Mouse (Mus musculus) liver, embryonic 15.5 days (tissue): ENCODE measurements around the gene Bsn. TPM values are rescaled to one million over a fixed set of nuclear protein-coding genes. Genes with fewer than 3 reads are reported as not detected.
A peak's percentile ranks its signal among the peaks of the same experiment; 100 is the strongest.

Source experiments
- ATAC-seq: fragments of 200-750 bp; cut with Nextera tagmentation; 2 replicates; pipeline ENCODE4 v1.8.0; 2017; ENCODE audit warnings: moderate number of reproducible peaks, mild to moderate bottlenecking, moderate library complexity; ENCODE audit not compliant: insufficient read depth
- H3K27ac ChIP-seq: fragments of 300-500 bp; sonication (generic); replicated peaks from 2 replicates; pipeline ENCODE4 v1.5.1; 2015; ENCODE audit warnings: mild to moderate bottlenecking, inconsistent platforms
- H3K27me3 ChIP-seq: fragments of 300-500 bp; sonication (generic); 2 replicates; pipeline ENCODE4 v1.6.1; 2015; ENCODE audit warnings: mild to moderate bottlenecking, inconsistent platforms
- H3K36me3 ChIP-seq: fragments of 300-500 bp; sonication (generic); replicated peaks from 2 replicates; pipeline ENCODE4 v1.6.1; 2015; ENCODE audit warnings: moderate library complexity, mild to moderate bottlenecking, inconsistent platforms
- H3K4me1 ChIP-seq: fragments of 300-500 bp; sonication (generic); replicated peaks from 2 replicates; pipeline ENCODE4 v1.6.1; 2015; ENCODE audit warnings: inconsistent platforms
- H3K4me2 ChIP-seq: fragments of 300-500 bp; sonication (generic); 2 replicates; pipeline ENCODE4 v1.6.1; 2015; ENCODE audit warnings: moderate library complexity, mild to moderate bottlenecking, inconsistent platforms
- H3K4me3 ChIP-seq: fragments of 300-500 bp; sonication (generic); replicated peaks from 2 replicates; pipeline ENCODE4 v1.5.1; 2015; ENCODE audit warnings: mild to moderate bottlenecking, inconsistent platforms
- H3K9ac ChIP-seq: fragments of 300-500 bp; sonication (generic); 2 replicates; pipeline ENCODE4 v1.6.1; 2015; ENCODE audit warnings: moderate library complexity, mild to moderate bottlenecking, inconsistent platforms
- H3K9me3 ChIP-seq: fragments of 300-500 bp; sonication (generic); replicated peaks from 2 replicates; pipeline ENCODE4 v1.6.1; 2016; ENCODE audit warnings: inconsistent platforms
- WGBS: fragments of 180-500 bp; shearing (Covaris S2); methylation state at CpG from one replicate; pipeline ENCODE4 v1.1.7; 2015; ENCODE audit warnings: mixed read lengths; ENCODE audit not compliant: insufficient replicate concordance; 5-methylcytosine and 5-hydroxymethylcytosine counted together
- polyA plus RNA-seq: library from polyadenylated mRNA; unstranded; fragments of >200 nt; fragmentation: Nextera tagmentation; extraction: Ambion mirVana; gene quantifications from 2 replicates; pipeline ENCODE4 v1.2.1, GENCODE M21; 2015

The Bsn gene
- polyA plus RNA-seq, 1 experiment from 2014 or later: 1.4 TPM

DNA sequence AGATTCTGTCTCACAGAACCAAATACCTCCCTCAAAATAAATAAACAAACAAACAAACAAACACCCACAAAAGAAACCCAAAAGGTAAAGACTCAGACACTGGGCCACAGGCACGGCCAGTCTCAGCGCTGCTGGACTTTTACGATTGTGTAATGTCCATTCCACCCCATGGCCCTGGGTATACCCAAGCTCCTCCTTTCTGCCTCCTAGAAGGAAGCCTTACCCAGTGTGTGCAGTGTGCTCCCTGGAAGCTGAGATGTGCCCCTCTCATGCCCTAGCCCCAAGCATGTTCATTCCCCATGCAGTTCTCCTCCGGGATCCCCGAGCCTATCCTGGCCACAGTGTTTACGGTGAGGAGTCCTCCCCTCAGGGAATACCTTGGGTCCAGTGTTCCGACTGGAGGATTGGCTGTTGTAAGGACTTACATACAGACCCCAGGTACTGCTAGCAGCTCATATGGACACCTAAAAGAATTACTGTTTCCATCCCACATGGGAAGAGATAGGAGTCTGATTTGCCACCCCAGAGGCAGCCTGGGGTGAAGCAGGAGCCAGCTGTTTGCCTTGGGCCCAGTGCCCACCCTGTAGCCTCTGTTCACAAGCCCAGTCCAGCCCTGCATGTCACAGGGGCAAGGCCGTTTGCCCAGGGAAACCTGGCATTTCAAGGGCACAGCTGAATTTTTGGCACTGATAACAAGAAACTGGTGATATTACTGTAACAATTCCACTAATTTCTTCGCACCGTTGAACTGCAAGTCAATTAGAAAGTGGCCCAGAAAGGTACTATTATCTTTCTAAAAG lies 68.8 kb downstream of the Bsn start:
- no peak overlapping the region for H3K27ac ChIP-seq
- H3K9me3 ChIP-seq: no peaks in the 10 kb centered on the region
- H3K27me3 ChIP-seq: 0 out of 2 replicates have a peak, but pooled peaks cover 5% of the 10 kb centered on the region
- 76% methylated on average over 10 of the region's 10 CpGs for WGBS
- ATAC-seq: no peak
- no peak overlapping the region for H3K4me3 ChIP-seq
- no peak overlapping the region for H3K9ac ChIP-seq
- H3K4me1 ChIP-seq: peaks cover 18% of the 10 kb centered on the region
- no peak overlapping the region for H3K4me2 ChIP-seq
- no peaks in the 10 kb centered on the region for H3K36me3 ChIP-seq

DNA sequence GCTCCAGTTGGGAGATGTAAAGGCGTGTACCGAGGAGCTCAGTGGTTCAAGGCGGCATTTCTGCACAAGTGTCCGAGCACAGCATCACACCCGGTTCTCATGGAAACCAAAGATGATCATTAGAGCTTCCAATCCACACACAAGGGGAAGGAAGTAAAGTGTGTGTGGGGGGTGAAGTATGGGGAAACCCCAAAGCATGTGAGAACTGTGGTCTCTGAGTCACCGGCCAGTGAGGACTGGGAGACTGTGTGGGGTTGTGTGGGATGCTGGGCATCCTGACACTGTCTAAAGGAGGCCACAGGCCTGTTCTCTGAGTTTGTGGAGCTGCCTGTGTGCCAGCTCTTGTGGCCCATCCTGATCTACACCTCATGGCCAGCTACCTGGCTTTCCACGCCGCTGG lies 69.5 kb downstream of the Bsn start:
- H3K4me2 ChIP-seq: no peak overlapping the region
- no peaks in the 10 kb centered on the region for H3K9me3 ChIP-seq
- no peak overlapping the region for H3K27ac ChIP-seq
- no peak overlapping the region for H3K4me3 ChIP-seq
- no peaks in the 10 kb centered on the region for H3K36me3 ChIP-seq
- ATAC-seq: no peak
- peaks cover 2% of the 10 kb centered on the region; the same call in 1 of the 2 replicates for H3K27me3 ChIP-seq
- peaks cover 18% of the 10 kb centered on the region for H3K4me1 ChIP-seq
- 63% methylated on average over 8 of the region's 8 CpGs for WGBS
- no peak overlapping the region for H3K9ac ChIP-seq

DNA sequence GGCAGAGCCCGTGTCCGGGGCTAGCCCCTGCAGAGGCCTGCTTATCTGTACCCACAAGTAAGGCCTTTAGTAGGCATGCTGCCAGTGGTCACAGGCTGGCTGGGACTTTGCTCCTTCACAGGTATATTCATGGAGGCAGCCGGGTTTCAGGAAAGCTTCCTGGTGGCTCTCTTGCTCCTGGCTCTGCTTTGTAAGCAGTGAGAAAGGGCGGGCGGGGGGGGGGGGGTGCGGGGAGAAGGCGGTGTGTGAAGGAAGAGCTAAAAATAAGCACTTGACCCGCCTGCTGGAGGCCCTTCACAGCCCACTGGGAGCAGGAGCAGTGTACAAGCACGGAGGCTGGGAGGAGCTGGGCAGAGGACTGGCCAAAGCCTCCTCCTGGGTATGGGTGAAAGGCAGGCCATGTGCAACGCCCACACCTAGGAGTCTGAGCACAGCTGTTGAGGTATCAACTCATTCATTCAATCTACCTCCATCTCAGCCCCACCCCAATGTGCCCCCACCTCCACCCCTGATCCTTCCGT lies 70.2 kb downstream of the Bsn start:
- H3K4me1 ChIP-seq: peaks cover 18% of the 10 kb centered on the region
- no peaks in the 10 kb centered on the region for H3K9me3 ChIP-seq
- H3K4me2 ChIP-seq: no peak overlapping the region
- WGBS: 17% methylated on average over 10 of the region's 11 CpGs
- H3K4me3 ChIP-seq: no peak overlapping the region
- no peak for ATAC-seq
- H3K27me3 ChIP-seq: peaks cover 10% of the 10 kb centered on the region; the same call in 1 of the 2 replicates
- H3K9ac ChIP-seq: no peak overlapping the region
- H3K27ac ChIP-seq: no peak overlapping the region
- H3K36me3 ChIP-seq: no peaks in the 10 kb centered on the region

DNA sequence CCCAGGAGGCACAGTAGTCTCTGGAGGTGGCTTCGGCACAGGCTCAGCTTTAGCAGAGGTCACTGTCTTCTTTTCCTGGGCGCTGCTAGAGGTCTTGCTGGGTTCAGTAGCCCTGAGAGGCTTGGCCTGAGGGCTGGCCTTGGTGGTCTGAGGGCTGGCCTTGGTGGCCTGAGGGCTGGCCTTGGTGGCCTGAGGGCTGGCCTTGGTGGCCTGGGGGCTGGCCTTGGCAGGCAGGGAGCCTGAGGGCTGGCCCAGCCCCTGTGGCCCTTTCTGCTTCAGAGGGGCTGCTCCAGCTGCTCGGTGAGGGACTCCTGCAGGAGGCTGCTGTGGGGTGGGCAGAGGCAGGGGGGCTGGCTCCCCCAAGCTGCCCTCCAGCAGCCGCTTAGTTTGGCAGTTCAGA lies 73.0 kb downstream of the Bsn start:
- Histone ChIP-seq H3K4me3 (no peak overlapping the region), H3K9me3 (no peaks in the 10 kb centered on the region), H3K27me3 (peaks cover 30% of the 10 kb centered on the region), H3K9ac (no peak overlapping the region), H3K4me2 (no peak overlapping the region), H3K4me1 (peaks cover 18% of the 10 kb centered on the region), H3K27ac (no peak overlapping the region), H3K36me3 (no peaks in the 10 kb centered on the region)
- no peak for ATAC-seq
- 57% methylated on average over 4 of the region's 4 CpGs for WGBS

DNA sequence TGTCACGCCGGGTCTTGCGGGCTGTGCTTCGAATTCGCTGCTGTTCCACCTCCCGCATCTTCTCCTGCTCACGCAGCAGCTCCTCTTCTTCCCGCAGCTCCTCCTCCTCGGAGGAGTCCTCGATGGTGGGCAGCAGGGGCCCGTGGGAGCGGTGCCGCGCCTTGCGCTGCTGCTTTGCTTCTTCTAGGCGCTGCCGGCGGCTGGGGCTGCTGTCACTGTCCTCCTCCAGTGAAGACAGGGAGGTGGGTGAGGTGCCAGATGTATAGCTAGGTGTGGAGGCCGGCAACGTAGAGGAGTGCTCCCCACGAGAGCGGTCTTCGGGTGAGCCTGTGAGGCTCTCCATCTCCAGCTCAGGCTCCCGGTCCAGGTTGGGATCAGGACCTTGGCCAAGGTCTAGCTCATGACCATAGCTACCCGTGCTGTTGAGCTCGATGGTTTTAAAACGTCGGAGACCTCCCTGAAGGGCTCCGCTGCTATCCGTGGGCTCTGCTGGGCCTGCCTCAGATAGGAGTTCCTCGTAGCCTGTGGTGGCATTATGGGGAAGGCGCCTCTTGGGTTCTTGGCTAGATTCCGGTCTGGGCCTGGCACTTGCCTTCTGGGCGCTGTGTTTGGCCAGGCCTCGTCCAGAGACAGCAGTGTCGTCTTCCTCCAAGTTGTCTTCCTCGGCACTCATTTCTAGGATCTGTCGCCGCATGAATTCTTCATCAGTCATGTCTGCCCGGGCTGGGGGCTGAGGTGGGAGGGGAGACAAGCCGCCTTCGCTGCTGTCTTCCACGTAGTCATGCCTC lies 74.7 kb downstream of the Bsn start:
- Histone ChIP-seq H3K9ac (no peak overlapping the region), H3K4me3 (no peak overlapping the region), H3K27ac (no peak overlapping the region), H3K27me3 (peaks cover 46% of the 10 kb centered on the region), H3K4me2 (no peak overlapping the region), H3K4me1 (peaks cover 23% of the 10 kb centered on the region), H3K36me3 (no peaks in the 10 kb centered on the region), H3K9me3 (no peaks in the 10 kb centered on the region)
- no peak for ATAC-seq
- 70% methylated on average over 43 of the region's 43 CpGs for WGBS

DNA sequence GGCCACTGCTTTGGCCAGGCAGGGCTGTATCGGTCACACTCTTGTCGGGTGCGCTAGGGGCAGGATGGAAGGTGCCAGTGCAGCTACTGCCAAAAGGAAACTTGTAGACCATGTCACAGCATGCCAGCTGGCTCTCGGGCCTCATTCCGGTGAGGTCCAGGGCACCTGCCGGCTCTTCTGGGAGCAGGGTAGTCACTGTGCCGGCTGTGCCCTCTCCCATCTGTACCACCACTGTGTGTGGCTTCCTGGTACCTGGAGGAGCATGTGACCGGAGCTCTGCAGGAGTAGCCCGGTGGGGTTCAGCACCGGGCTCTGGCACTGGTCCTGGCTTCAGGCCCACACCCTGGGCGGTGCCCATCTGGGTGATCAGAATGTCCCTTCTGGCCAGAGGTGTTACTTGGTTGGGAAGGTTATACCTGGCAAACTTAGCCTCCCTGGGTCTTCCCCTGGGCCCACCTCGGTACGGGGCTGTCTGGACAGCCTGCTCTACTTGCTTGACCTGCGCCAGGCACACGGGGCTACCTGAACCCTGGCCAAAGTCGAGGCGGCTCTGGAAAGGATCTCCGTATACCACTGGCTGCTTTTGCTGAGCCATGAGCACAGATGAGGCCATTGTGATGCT lies 77.4 kb downstream of the Bsn start:
- H3K36me3 ChIP-seq: no peaks in the 10 kb centered on the region
- no peak overlapping the region for H3K9ac ChIP-seq
- H3K4me3 ChIP-seq: no peak overlapping the region
- 81% methylated on average over 18 of the region's 18 CpGs for WGBS
- no peaks in the 10 kb centered on the region for H3K9me3 ChIP-seq
- no peak overlapping the region for H3K27ac ChIP-seq
- H3K27me3 ChIP-seq: peaks cover 62% of the 10 kb centered on the region
- no peak for ATAC-seq
- H3K4me2 ChIP-seq: no peak overlapping the region
- peaks cover 14% of the 10 kb centered on the region for H3K4me1 ChIP-seq

DNA sequence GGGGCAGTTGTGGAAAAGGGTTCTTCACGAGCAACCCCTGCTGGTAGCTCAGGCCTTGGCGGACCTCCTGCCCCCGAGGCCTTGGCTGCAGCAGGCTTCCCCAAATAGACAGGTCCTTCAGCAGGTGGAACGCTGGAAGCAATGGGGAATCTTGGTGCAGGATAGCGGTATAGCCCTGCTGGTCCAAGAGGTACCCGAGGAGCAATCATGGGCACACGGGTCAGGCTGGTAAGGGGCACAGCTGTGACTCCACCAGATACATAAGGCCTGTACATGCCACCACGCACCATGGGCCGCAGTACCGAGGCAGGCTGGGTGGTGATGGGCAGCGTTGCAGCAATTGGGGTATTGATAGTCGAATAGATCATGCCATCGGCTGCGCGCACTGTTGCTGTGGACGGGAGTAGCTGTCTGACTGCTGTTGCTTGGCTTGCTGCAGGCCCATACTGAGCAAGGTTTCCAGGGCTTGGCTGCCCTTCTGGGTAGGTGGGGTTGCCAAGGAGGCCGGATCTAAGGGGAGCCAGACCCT lies 78.5 kb downstream of the Bsn start:
- Histone ChIP-seq H3K4me1 (peaks cover 17% of the 10 kb centered on the region), H3K27ac (no peak overlapping the region), H3K4me3 (peak overlapping the region; percentile 24), H3K9me3 (no peaks in the 10 kb centered on the region), H3K9ac (peak overlapping the region; percentile 42), H3K27me3 (peaks cover 62% of the 10 kb centered on the region), H3K4me2 (peak overlapping the region; percentile 59), H3K36me3 (no peaks in the 10 kb centered on the region)
- WGBS: 67% methylated on average over 17 of the region's 17 CpGs
- ATAC-seq: no peak

DNA sequence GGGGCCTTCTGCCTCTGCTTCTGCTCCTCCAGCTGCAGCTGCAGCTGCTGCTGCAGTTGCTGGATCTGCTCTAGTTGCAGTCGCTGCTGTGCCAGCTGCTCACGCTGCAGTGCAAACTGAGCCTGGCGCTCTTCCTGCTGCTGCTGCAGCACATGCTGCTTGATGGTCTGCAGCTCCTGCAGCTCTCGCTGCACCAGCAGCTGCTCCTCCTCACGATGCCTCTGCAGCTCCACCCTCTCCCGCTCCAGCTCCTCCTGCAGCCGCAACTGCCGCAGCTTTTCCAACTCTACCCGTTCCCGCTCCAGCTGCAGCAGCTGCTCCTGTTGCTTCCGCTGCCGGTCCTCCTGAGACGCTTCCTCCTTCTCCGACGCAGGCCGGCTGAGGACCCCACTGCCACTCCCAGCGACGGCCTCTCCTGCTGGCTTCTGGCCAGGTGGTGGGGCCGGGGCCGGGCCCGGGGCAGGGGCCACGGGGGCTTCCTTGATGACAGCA lies 79.0 kb downstream of the Bsn start:
- no peak for ATAC-seq
- peak overlapping the region; percentile 59 for H3K4me2 ChIP-seq
- H3K36me3 ChIP-seq: no peaks in the 10 kb centered on the region
- peaks cover 22% of the 10 kb centered on the region for H3K4me1 ChIP-seq
- 6% methylated on average over 22 of the region's 22 CpGs for WGBS
- H3K4me3 ChIP-seq: peak overlapping the region; percentile 24
- no peaks in the 10 kb centered on the region for H3K9me3 ChIP-seq
- H3K27ac ChIP-seq: no peak overlapping the region
- peak overlapping the region; percentile 42 for H3K9ac ChIP-seq
- H3K27me3 ChIP-seq: peaks cover 62% of the 10 kb centered on the region

DNA sequence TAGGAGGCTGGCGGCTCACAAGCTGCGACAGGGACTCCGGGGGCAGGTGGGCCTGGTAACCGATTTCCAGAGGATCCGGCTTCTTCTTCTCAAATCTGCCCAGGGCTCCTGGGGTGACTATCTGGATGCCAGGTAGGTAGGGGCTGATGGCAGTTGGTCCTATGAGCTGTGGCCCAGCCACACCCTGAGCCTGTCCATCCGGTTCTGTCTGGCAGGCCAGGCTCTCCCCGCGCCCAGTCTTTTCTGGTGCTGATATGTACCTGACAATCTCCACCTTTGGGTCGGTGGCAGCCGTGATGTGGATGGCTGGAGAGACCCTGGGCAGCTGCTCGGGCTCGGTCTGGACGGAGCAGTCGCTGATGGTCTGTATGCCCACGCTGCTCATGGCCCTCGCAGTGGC lies 80.0 kb downstream of the Bsn start:
- ATAC-seq: no peak
- Histone ChIP-seq H3K4me3 (peak overlapping the region; percentile 24), H3K36me3 (no peaks in the 10 kb centered on the region), H3K9ac (no peak overlapping the region), H3K4me1 (peaks cover 32% of the 10 kb centered on the region), H3K27me3 (peaks cover 54% of the 10 kb centered on the region), H3K27ac (no peak overlapping the region), H3K4me2 (peak overlapping the region; percentile 59), H3K9me3 (no peaks in the 10 kb centered on the region)
- WGBS: 65% methylated on average over 16 of the region's 16 CpGs

DNA sequence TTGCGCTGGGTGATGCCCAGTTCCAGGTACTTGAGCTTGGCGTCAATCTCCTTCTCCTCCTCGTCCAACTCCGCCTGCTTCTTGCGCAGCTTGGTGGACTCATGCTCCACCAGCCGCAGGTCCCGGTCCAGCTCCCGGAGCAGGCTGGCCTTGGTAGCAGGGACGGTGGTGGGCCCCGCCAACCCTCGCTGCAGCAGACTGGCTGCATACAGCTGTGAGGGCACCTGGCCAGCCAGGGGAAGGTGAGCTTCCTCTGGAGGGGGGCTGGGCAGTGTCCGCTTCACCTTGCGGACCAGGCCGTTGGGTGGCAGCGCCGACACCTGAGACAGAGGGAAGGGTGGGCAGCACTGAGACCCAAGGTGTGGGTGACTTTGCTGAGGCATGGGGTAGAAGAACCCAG lies 82.3 kb downstream of the Bsn start:
- H3K27ac ChIP-seq: no peak overlapping the region

More for the DNA sequence above, 82.3 kb downstream of the Bsn start:
- no peaks in the 10 kb centered on the region for H3K9me3 ChIP-seq
- peaks cover 54% of the 10 kb centered on the region for H3K4me1 ChIP-seq
- H3K27me3 ChIP-seq: peaks cover 39% of the 10 kb centered on the region
- no peak overlapping the region for H3K9ac ChIP-seq
- no peaks in the 10 kb centered on the region for H3K36me3 ChIP-seq
- ATAC-seq: no peak
- 86% methylated on average over 16 of the region's 16 CpGs for WGBS
- H3K4me2 ChIP-seq: no peak overlapping the region
- H3K4me3 ChIP-seq: no peak overlapping the region
